In the genomic region with DNA sequence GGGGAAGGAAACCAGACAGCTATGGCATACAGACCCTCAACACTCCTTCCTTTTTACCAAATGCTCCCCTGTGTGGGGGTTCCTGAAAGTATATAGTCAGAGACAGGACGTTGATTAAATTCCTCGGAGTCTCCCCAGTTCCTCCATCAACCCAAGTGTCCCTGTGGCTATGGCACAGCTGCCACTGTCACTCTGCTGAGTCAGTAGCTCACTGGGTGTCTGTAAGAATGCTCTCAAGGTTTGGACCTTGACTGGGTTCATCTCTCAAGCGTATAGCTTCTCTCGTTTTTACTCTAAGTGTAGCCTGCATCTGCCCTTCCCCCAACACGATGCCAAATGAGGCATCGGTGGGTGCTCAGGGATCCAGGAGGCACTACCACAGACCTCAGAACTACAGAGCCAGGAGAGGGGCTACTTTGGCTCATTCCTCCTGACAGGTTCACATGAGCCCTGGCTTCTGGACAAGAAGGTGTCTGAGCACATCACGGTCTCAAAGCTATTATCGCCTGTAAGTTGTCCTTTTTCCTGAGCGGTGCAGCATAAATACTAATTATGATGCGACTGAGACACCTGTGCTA, we compare ENCODE assay signal across 20 mouse cellular contexts. TPM values are rescaled to one million over a fixed set of nuclear protein-coding genes. Genes with fewer than 3 reads are reported as not detected.
DNase-seq lines count a peak whose midpoint lies in the region; ATAC-seq lines count a peak whose summit lies in the region.
"Had no signal": no experiment of that assay in that cellular context is flagged by ENCODE, and none has a peak within 500 bp of the region (broad histone marks: within the 10 kb centered on the region; RNA-seq: fewer than 3 reads in every experiment).

No protein-coding gene starts in this region.

- ATAC-seq in megakaryocyte-erythroid progenitor cell, adult 5-6 weeks (replicated peaks; ENCODE audit: low FRiP score, low TSS enrichment, poor library complexity, severe bottlenecking): no peak
- ATAC-seq: activated CD4-positive, CD25-positive, alpha-beta regulatory T cell, adult 4 months; forebrain, embryonic 13.5 days had no signal

- DNase-seq in heart, adult 11 months: peak; percentile 78
- DNase-seq in heart, adult 18-20 months: no peak
- peak; percentile 47 for DNase-seq in brain, adult 2 months (ENCODE audit: low read depth, low spot score)
- peak; percentile 27 to 48 for DNase-seq in cerebellum, adult 18-20 months
- DNase-seq in cerebellum, postnatal 25 days: peak; percentile 48 to 57
- no peak for DNase-seq in lung, postnatal 14 days
- DNase-seq: adrenal gland, adult 8-10 months; gastrocnemius, postnatal 14 days; heart, adult 2 months; heart, postnatal 14 days; kidney, adult 11 months; kidney, postnatal 4 days; liver, embryonic 13.5 days; retina, postnatal 1 day; right cerebral cortex, postnatal 25 days; spleen, adult 18-20 months had no signal

RNA-seq across cellular contexts. Expression of a gene that starts 21.9 kb away (rescaled TPM):
- 1 to 10 TPM in 1 of 2 experiments, not detected in 1; 2.2 TPM for total RNA-seq in heart, adult 18-20 months (2021)
- total RNA-seq in megakaryocyte-erythroid progenitor cell, adult 5-6 weeks (2014; fragmentation: Nextera tagmentation): not detected in 2 replicates
- 0.88 and 1.7 TPM in 2 replicates for total RNA-seq in megakaryocyte-erythroid progenitor cell, adult 5-6 weeks (2017)

RNA-seq across cellular contexts. Expression of a gene that starts 49.0 kb away (rescaled TPM):
- total RNA-seq in heart, adult 18-20 months (2021): not detected
- not detected in 2 replicates for total RNA-seq in megakaryocyte-erythroid progenitor cell, adult 5-6 weeks (2014; fragmentation: Nextera tagmentation)
- not detected in 2 replicates for total RNA-seq in megakaryocyte-erythroid progenitor cell, adult 5-6 weeks (2017)
- total RNA-seq: adrenal gland, adult 8-10 months; gastrocnemius, postnatal 14 days; heart, postnatal 14 days; monocyte, adult 5-6 weeks had no signal

Comparison
In these comparisons a context has a peak if more than half of its experiments do, and no peak if none do; other contexts are left out.
1. DNase-seq: peak in heart, adult 11 months (single experiment), brain, adult 2 months (single experiment), cerebellum, adult 18-20 months (2 of 2) and cerebellum, postnatal 25 days (2 of 2); none in heart, adult 18-20 months (0 of 2) and lung, postnatal 14 days (single experiment).